Mouse (Mus musculus) heart, adult 2 months (tissue): Measurements from ENCODE around the gene Gm3543.
"Not testable (repeated sequence)": the region's sequence is repeated elsewhere in the genome, so short reads cannot be mapped to it uniquely, and the experiment has no call there.

ENCODE experiments used
- CTCF ChIP-seq: fragments of 200-600 bp; IDR thresholded peaks from 2 replicates; pipeline ENCODE4 v1.8.1; 2022; ENCODE audit warnings: antibody characterized with exemption, mild to moderate bottlenecking, moderate library complexity
- EP300 ChIP-seq: fragments of 200-500 bp; IDR thresholded peaks from 2 replicates; pipeline ENCODE4 v1.6.1; 2011; ENCODE audit warnings: low read depth, low read length, control low read depth; ENCODE audit not compliant: insufficient read depth
- POLR2A ChIP-seq: fragments of 200-500 bp; IDR thresholded peaks from 2 replicates; pipeline ENCODE4 v1.6.1; 2011; ENCODE audit warnings: mild to moderate bottlenecking, low read depth, low read length, control low read depth; ENCODE audit not compliant: insufficient read depth

DNA sequence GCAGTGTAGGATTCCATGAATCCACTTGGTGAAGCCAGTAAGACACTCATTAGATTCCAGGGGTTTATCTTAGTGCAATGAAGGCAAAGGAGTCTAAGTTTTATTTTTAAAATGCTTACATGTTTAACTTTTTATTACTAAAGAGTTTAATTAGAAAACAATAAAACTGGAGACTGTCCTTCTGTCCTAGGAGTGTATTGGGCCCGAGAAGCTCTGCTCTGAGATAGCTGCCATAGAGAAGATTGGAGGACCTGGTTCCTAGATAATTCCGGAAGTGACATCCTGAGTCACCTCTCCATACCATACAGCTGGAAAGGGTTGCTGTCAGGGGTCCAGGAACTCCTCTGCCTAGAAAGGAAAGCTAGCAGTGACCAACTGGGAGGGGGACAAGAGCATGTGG, 39.4 kb downstream of the Gm3543 start, which contains the start of gene 1700024B05Rik:
- TF ChIP-seq CTCF, POLR2A, EP300: not testable (repeated sequence)
